Mouse (Mus musculus): ENCODE measurements around the gene Ifnl3.

Gene Ifnl3

DNA sequence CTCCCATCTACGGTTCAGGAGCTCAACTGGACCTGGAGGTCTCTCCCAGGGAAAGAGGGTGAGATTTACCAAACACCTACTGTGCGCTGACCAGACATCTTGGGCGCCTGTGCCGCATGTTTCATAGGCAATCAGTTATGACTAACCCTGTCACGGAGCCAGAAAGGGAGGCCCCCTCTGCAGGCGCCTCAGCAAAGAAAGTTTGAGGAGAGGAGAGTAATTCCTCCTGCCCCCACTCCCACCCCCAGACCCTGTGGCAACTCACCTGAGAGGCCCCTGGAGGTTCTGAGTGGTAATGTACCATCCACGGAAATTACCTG is 23.2 kb downstream of the Ifnl3 start:
- no peak for ATAC-seq (ENCODE audit: insufficient number of reproducible peaks, low FRiP score, low TSS enrichment)

DNA sequence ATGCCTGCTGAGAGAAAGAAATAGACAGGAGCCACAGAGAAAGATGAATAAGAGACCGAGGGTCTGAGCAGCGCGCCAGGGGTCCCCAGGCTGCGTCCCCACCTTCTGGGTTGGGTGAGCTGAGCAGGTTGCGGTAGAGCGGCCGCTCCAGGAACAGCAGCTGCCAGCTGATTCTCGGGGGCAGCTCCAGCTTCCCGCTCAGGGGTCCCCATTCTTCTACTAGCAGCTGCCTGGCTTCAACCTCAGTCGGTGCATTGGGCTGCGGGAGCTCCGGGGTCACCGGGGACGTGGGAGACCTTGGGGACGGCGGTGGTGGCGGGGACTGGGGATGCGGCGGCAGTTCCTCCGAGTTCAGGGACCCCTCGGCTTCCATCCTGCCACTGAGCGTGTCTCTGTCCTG is 24.0 kb downstream of the Ifnl3 start:
- ATAC-seq (ENCODE audit: insufficient number of reproducible peaks, low FRiP score, low TSS enrichment) = no peak

DNA sequence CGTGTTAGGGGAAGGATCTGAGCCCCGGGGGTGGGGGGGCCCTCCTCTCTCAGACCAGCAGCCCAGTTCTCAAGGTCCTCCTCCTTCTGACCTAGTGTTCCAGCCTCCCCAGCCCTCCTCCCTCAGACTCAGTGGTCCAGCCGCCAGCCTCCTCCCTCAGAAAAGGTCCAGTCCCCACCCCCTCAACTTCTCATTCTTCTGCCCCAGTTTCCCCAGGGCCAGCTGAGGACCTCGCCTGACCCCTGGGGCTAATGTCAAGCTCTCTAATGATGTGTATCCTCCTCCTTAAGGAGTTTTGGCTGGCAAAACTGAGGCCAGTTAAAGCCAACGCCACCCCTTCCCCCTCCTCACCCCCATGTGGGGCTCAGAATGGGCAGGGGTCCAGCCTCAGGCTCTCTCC is 24.5 kb downstream of the Ifnl3 start, which contains the start of gene Nccrp1:
TSS of gene Nccrp1 (minus strand) at position 101 of the 400 bp plus-strand sequence.
- ATAC-seq (ENCODE audit: insufficient number of reproducible peaks, low FRiP score, low TSS enrichment) = no peak

DNA sequence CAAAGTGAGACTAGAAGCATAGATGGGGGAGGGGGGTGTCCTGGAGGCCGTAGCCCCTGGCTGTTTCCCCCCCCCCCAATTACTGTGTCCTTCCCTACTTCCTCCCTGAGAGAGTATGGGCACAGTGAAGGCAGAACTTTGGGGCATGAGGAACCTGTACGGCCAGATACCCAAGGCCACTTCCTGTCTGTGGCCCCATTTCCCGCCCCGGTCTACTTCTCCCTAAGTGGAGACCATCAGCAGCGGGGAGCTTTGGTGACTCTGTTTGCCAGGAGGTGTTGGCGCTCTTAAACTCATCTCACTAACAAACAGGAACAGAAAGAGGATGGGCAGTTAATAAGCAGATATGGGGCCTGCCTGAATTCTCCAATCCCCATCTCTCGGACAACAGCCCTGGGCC is 25.0 kb downstream of the Ifnl3 start:
- no peak for ATAC-seq (ENCODE audit: insufficient number of reproducible peaks, low FRiP score, low TSS enrichment)

DNA sequence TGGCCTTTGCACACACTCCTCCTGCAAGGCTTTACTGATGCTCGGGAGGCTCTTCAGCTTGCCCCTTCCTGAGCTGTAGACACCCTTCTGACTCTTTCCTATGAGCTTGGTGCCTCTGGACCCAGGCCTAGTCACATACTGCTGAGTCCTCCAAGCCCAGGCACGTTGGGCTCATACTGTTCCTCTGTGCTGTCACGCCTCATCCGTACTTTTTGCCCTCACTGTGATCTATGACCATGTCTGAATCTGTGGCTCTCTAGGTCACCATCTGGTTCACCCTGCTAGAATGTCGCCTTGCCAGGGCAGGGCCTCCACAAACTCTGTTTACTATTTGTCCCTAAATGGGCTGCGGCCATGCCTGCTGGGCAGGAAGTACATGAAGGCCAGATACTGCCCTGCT is 30.4 kb downstream of the Ifnl3 start:
- ATAC-seq (ENCODE audit: insufficient number of reproducible peaks, low FRiP score, low TSS enrichment) = no peak

DNA sequence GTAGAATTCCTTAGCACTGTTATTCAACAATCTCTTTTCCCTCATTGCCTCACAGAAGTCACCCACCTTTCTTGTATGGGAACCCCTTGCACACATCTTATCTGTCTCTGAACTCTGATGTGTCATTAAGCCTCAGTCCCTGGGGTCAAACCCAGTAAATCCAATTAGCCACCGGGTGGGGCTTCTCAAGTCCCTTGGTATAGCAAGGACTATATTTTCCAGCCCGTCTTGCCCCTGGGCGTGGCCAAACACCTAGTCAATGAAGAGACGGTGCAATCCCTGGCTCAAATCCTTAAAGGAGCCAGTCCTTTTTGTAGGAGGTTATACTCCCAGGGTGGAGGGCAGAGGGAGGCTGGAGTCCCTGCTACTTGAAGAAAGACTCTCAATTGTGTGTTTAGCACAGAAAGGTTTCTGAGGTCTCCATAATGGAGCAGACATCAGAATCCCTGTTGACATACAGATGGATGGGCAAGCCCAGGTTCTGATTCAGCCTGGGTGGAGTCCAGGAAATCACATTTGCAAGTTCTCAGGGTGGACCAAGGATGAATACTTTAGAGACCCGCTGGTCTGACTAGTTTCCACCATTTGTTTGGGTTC is 33.4 kb downstream of the Ifnl3 start:
- ATAC-seq (ENCODE audit: insufficient number of reproducible peaks, low FRiP score, low TSS enrichment) = no peak

DNA sequence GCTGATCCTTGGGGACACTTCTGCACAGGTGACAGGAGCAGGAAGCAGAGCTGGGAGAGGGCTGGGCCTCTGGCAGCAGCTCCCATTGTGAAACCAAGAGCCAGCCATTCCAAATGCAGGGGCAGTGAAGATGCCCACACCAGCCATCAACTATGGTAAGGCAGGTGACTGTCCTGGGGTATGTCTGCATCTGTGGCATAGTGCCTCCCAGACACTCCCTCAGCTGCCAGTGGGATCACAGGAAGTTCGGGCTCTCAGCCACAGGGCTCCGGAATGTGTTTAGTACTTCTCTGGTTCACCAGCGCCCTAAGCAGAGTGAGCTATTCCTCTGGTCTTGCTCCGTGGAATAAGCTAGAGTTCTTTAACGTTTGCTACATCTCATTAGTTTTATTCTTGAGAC is 34.4 kb downstream of the Ifnl3 start:
- ATAC-seq (ENCODE audit: insufficient number of reproducible peaks, low FRiP score, low TSS enrichment) = no peak

DNA sequence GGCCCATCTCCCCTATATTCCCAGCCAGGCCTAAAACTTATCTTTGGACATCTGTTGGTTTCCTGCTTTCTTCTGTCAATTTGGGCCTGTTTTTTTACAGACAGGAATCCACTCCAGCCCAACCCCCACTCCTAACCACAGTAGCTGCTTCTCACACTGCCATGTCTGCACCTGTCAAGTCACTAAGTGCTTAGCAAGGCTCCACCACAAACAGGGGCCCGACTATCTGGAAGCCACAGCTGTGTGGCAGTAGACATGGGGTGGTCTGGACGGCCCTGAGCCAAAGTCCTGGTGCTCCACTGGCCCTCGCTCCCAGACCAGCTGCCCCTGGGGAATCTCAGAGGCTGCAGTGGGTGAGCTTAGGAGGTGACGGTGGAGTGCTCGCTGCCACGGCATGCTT is 35.1 kb downstream of the Ifnl3 start:
- ATAC-seq (ENCODE audit: insufficient number of reproducible peaks, low FRiP score, low TSS enrichment) = no peak

DNA sequence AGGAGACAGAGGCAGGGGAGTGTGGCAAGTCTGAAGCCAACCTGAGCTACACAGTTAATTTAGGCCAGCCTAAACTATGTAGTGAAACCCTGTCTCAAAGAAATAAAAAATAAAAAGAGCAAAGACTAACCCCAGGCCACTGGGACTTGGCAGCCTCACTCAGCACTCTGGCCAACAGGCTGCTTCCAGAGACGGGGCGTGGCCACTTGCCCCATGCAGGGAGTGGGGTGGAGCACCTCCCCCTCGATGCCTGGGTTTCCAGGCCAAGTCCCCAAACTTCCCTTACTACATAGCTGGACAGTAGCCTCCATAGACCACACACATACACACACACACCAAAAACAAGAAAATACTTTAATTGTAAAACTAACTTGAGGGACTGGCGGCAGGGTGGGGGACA is 35.9 kb downstream of the Ifnl3 start:
- no peak for ATAC-seq (ENCODE audit: insufficient number of reproducible peaks, low FRiP score, low TSS enrichment)

DNA sequence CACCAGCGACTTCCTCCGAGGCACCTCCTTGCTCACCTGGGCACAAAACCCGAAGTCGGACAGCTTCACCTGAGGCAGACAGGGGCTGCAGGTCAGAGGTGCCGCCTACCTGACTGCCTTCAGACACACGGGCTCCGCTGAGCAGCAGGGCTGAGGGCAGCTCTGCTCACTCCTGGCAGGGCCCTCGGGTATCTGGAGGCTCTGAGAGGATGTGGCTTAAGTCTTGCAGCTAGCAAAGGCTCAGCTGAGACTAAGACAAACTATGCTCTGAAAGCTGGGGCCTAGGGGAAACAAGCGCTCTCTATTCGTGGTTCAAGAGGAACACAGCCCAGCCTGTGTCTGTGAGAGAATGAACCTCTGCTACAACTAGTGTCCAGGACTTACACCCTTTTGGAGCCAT is 38.2 kb downstream of the Ifnl3 start:
- no peak for ATAC-seq (ENCODE audit: insufficient number of reproducible peaks, low FRiP score, low TSS enrichment)

DNA sequence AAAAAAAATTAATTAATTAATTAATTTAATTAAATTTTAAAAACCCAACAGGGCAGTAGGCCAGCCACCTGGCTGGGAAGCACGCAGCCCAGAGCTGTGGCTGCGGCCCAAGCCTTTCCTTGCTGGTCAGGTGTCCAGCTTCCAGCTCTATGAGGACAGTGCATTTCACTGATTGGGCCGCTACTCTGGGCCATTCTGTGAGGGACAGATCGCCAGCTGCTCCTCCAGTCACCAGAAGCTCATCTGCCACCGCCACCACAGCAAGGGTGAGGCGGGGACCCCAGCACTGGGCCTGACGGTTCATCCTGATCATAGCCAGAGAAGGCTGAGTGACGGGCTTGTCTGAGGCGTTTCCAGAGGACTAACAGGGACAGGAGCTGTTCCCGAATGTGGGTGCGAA is 39.3 kb downstream of the Ifnl3 start:
- no peak for ATAC-seq (ENCODE audit: insufficient number of reproducible peaks, low FRiP score, low TSS enrichment)

DNA sequence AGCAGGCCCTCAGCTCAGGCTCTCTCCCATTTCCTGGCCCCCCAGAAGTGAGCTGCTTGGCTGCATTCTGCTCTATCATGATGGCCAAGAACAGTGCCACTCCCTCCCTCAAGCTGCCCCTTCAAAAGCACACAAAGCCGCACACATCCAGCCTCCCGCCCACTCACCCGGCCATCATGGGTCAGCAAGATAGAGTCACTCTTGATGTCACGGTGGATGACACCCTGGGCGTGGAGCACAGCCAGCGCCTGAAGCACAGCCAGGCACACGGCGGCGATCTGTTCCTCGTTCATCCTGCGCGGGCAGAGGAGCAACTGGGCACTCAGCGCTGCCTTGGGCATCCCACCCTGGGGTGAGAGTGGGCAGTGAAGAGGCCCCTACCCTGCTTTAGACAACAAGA is 39.7 kb downstream of the Ifnl3 start:
- ATAC-seq (ENCODE audit: insufficient number of reproducible peaks, low FRiP score, low TSS enrichment) = peak; percentile 45; the same call in 1 of the 2 replicates

DNA sequence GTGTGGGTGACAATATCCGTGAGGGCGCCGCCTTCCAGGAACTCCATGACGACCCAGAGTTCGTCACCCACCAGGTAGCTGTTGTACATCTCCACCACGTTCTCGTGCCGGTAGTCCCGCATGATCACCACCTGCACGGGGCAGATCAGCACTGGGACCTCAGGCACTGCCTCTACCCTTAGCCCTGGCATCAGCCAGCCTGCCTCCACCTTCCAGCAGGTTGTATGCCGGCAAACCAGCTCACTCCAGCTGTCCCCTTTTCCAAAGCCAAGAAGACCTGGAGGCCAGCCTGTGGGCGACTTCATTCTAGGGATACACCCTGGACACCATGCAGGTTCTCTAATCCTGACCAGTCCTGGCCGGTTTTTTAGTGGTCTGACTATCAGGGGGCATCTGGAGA is 40.3 kb downstream of the Ifnl3 start:
- no peak for ATAC-seq (ENCODE audit: insufficient number of reproducible peaks, low FRiP score, low TSS enrichment)

DNA sequence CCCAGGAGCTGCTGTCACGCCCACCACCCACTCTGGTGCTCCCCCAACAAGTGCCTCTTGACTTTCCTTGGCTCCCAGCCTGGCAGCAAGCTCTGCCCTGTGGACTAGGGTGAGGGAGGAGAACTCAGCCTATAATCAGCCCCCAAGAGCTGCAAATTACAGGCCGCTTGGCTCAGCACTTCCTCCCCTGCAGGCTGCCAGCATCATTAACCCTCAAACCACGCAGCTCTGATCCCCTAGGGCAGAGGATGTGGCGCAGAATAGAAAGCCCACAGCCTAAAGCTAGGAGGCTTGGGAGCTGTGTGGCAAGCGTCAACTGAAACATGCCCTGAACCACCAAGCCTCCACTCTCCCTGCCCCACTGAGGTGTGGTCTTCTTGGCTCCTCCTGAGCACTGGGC is 42.8 kb downstream of the Ifnl3 start:
- no peak for ATAC-seq (ENCODE audit: insufficient number of reproducible peaks, low FRiP score, low TSS enrichment)

DNA sequence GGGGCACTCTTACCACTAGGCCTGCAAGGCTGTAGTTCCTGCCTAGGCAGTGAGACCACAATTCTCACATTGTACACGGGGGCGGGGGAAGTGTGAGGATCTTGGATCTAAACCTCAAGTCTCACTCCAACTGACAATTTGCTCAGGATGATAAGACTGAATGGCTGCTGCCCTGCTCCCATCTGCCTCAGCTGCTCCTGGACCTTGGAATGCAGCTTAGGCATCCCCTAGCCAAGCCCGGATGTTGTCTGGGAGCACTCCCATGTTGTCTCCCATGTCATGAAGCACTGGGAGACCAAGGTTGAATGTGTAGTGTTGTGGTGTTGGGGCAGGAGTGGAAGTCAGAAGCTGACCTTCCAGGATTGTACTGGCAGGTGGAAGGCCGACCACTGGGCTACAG is 44.9 kb downstream of the Ifnl3 start:
- ATAC-seq (ENCODE audit: insufficient number of reproducible peaks, low FRiP score, low TSS enrichment) = no peak

DNA sequence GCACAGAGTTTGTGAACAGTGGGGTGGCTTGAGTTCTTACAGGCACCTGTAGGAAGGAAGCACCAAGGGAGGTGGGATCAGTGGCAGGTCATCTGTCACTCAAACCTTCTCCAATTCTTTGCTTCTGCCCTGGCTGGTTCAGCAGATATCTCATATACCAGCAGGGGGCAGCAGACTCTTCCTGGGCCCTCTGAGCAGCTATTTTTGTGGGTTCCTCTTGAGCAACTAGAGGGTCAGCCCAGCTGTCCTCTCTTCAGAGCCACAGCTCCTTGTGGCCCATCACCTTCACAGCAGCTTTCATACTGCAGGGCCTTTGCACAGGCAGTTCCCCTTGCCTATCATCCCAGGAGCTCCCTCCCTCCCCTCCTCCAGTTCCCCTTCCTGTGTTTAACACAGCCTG is 45.6 kb downstream of the Ifnl3 start:
- ATAC-seq (ENCODE audit: insufficient number of reproducible peaks, low FRiP score, low TSS enrichment) = no peak

DNA sequence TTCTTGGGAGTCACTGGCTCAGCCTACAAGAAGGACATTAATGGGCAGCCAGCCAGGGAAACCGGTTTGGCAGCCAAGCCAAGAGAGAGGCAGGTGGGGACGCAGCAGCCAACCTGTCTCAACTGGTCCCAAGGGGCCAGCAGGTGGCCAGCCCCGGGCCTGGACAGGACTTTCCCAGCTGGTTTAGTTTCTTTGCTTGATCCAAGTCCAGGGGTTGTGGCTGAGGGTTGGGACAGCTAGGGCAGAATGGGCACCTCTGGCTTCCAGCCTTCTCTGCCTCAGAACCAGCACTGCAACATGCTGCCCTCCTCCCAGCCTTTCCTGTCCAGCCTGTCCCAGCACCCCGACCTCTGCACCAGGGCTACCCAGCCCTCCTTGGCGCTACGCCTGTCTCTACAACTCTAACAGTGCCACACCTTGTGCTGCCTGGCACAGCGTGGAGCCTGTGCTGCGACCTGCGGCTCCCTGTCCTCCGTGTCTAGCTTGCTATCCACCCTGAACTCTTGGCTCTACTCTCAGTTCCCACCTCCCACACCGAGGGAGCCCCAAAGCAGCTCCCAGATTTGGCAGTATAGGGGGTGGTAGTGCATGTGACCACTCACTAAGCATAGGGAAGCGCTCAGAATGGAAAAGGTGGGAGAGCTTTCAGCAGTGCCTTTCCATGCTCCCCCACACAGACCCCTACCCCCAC is 47.8 kb downstream of the Ifnl3 start:
- ATAC-seq (ENCODE audit: insufficient number of reproducible peaks, low FRiP score, low TSS enrichment) = no peak; the same call in 1 of the 2 replicates

DNA sequence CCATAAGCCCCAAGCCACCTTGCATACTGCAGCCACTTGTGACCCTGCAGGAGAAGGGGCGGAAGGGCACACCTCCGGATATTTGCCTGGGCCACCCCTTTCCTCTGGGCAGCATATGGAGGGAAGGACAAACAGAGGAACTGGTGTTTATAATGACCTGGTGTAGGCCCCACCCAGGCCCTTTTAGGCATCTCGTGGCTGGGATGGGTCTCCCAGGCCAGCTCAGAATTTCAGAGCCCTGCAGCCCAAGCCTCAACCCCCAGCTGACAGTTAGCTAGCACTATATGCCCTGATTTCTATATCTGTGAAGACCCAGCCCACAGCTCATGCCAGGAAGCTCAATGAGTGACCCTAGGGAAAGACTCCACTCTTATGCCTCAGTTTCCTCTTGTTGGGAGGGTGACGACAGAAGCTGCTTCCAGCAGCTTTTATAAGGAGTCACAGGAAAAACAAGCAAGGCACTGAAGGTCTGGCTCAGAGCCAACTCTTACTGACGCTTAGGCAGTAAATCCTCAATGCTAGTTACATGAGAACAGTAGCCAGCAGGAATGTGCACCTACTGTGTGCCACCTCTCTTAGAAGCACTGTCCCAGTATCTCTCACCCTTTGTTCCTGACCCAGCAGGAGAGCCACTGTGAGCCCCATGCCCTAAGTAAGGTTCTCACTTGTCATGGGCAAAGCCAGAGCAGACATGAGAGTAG is 48.5 kb downstream of the Ifnl3 start:
- no peak for ATAC-seq (ENCODE audit: insufficient number of reproducible peaks, low FRiP score, low TSS enrichment)

DNA sequence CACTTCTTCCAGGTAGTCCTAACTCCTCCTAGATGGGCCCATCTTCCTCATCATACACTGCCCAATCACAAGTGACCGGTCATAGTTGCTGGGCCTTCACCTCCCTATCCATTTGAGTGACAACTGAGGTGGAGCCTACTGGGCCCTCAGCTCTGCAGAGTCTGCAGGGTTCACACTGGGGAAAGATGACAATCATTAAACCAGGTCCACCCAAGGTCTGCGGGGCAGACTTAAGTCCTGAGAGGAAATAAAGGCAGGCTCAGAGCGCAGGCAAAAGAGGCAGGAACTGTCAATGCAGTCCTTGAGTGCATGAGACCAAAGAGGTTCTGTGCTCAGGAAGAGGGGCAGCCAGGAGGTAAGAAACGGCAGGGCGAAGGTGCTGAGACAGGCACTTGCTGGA is 50.1 kb downstream of the Ifnl3 start:
- no peak for ATAC-seq (ENCODE audit: insufficient number of reproducible peaks, low FRiP score, low TSS enrichment)

DNA sequence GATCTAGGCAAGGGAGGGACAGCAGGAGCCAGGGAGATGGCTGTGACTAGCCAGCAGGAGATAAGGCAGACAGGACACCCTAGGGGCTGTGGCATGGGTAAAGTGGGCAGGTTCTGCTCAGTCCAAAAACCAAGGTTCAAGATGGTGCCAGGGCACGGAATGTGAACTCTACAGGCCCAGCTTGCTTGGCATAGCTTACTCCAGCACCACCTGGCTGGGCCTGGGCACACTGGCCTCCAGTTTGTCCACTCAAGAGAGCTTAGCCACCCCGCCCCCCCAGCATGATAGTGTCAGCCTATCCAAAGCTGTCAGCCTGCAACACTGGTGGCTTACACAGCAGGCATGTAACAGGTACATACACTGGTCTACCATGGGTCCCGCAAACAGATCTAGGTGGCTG is 50.6 kb downstream of the Ifnl3 start:
- no peak for ATAC-seq (ENCODE audit: insufficient number of reproducible peaks, low FRiP score, low TSS enrichment)
